Mouse (Mus musculus): Measurements from ENCODE around the gene Eps8l3.

GRCm38 (mm10) chr3:107850418-107851031, 26.5 kb upstream of the Eps8l3 start:
- TF ChIP-seq CTCF (conservative IDR thresholded peaks at IDR 0.05; ENCODE audit: low read length): no peak
- no peak for TF ChIP-seq POU5F1 (IDR thresholded peaks at IDR 0.05; ENCODE audit: borderline replicate concordance, low read length)
- no peak for TF ChIP-seq NANOG (IDR thresholded peaks at IDR 0.05; ENCODE audit: borderline replicate concordance, low read length)

All from E14TG2a.4 (cell line).